Mouse (Mus musculus) liver, postnatal 0 days (tissue): ENCODE data around the gene Il6st.

Source experiments
- CTCF ChIP-seq: sonication (generic); IDR thresholded peaks from 2 replicates; pipeline ENCODE4 v1.5.1; 2016; ENCODE audit warnings: antibody characterized with exemption, low read depth
- EP300 ChIP-seq: IDR thresholded peaks from 2 replicates; pipeline ENCODE4 v1.6.1; 2016; ENCODE audit warnings: antibody characterized with exemption, low read depth, mild to moderate bottlenecking

GRCm38 (mm10) chr13:112540616-112541015 is 76.7 kb downstream of the Il6st start:
- no peak for TF ChIP-seq CTCF
- no peak for TF ChIP-seq EP300
